Mouse (Mus musculus): ENCODE measurements around the gene Lgals3. TPM values are rescaled to one million over a fixed set of nuclear protein-coding genes. Genes with fewer than 3 reads are reported as not detected.

Gene Lgals3
- total RNA-seq, 2 experiments from 2014 or later = 18.5 to 42.1 TPM

- no peak for DNase-seq (ENCODE audit: low spot score in 2 of 2)
Observed at GRCm38 (mm10) chr14:47419723-47420276, 52.2 kb downstream of the Lgals3 start.

- DNase-seq (ENCODE audit: low spot score in 2 of 2) = no peak
Observed at GRCm38 (mm10) chr14:47421606-47422005, 54.1 kb downstream of the Lgals3 start.

DNA sequence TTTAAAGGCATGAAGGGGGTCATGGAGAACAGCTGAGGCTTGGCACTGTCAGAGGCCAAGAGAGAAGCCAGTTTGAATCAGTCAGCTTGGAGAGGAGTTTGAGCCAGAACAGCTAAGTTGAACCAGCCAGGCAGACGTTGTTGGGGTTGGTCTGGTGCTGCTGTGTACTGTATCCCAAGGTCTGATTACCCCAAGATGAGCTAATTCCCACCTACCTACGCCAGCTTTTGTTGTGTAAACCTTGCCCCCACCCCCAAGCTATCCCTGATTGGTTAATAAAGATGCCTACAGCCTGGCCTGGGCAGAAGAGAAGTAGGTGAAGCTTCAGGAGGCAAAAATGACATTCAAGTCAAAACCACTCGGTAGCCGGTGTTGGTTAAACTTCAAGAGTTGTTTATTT lies 54.9 kb downstream of the Lgals3 start:
- no peak for DNase-seq (ENCODE audit: low spot score in 2 of 2)

DNA sequence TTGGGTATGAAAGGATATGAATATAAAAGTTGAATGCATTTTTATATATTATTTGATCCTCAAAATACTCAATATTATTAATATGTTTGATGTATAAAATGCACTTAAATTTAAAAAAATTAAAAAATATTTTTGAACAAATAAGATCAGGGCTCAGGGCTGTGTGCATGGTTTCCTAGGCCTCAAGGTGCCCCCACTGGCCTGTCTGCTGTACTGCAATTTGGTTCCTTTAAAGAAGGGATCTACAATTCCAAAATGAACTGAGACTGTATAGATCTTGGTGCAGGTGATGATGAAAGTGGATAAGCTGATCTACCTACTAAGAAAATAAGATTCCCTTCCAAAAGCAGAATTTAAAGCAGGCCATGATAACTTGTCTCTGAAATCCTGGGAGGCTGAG lies 65.4 kb downstream of the Lgals3 start:
- DNase-seq (ENCODE audit: low spot score in 2 of 2) = no peak

Other genes with a start within 250 kb of the Lgals3 start
- 100 to 1,000 TPM in 1 of 2 experiments, 10 to 100 TPM in 1; 72.7 to 115 TPM for gene Gch1, start 178.3 kb upstream of the Lgals3 start, total RNA-seq (2021)
- gene Wdhd1, start 90.9 kb upstream of the Lgals3 start, total RNA-seq (2021) = 1 to 10 TPM; 1.4 TPM
- 10 to 100 TPM; 19.2 to 21.5 TPM for gene Socs4, start 90.8 kb upstream of the Lgals3 start, total RNA-seq (2021)
- gene Mapk1ip1l, start 69.5 kb upstream of the Lgals3 start, total RNA-seq (2021) = 10 to 100 TPM; 69.8 to 82.6 TPM
- 1 to 10 TPM in 1 of 2 experiments, under 1 TPM in 1; 0.93 to 2.2 TPM for gene Dlgap5, start 50.7 kb downstream of the Lgals3 start, total RNA-seq (2021)
- gene Fbxo34, start 82.7 kb downstream of the Lgals3 start, total RNA-seq (2021) = 10 to 100 TPM; 21.5 to 28.3 TPM
- gene Atg14, start 202.9 kb downstream of the Lgals3 start, total RNA-seq (2021) = 10 to 100 TPM; 13.6 to 16.0 TPM